Mouse (Mus musculus) hematopoietic multipotent progenitor cell, adult 10-12 weeks (in vitro differentiated cells): ENCODE data around the gene Paqr9. TPM values are rescaled to one million over a fixed set of nuclear protein-coding genes. Genes with fewer than 3 reads are reported as not detected.

ENCODE experiments used
- polyA plus RNA-seq: library from polyadenylated mRNA; stranded (reverse); fragments of >175 nt; gene quantifications from 2 replicates; pipeline ENCODE4 v1.2.3, GENCODE M21; 2012; ENCODE audit warnings: low replicate concordance

Paqr9 gene
- polyA plus RNA-seq: 7.8 and 15.3 TPM in 2 replicates

GRCm38 (mm10) chr9:95559059-95559935 lies at the start of gene Paqr9:
Paqr9 (plus strand) TSS chr9:95559657.

GRCm38 (mm10) chr9:95511472-95512330 lies 47.8 kb upstream of the Paqr9 start, which contains the start of gene U2surp:
U2surp (minus strand) TSS chr9:95511996.

Other genes starting within 250 kb of the Paqr9 start
- gene Chst2, start 152.9 kb upstream of the Paqr9 start, polyA plus RNA-seq: 1.3 and 5.8 TPM in 2 replicates
- 1.8 and 10.0 TPM in 2 replicates for gene U2surp, start 47.7 kb upstream of the Paqr9 start, polyA plus RNA-seq
- 0.45 and 0.49 TPM in 2 replicates for gene Pcolce2, start 77.9 kb downstream of the Paqr9 start, polyA plus RNA-seq
- gene Trpc1, start 190.7 kb downstream of the Paqr9 start, polyA plus RNA-seq: 0.46 and 2.0 TPM in 2 replicates